Mouse (Mus musculus): ENCODE data around the gene Spats1.
"Not testable (repeated sequence)": the region's sequence is repeated elsewhere in the genome, so short reads cannot be mapped to it uniquely, and the experiment has no call there.

Gene Spats1

DNA sequence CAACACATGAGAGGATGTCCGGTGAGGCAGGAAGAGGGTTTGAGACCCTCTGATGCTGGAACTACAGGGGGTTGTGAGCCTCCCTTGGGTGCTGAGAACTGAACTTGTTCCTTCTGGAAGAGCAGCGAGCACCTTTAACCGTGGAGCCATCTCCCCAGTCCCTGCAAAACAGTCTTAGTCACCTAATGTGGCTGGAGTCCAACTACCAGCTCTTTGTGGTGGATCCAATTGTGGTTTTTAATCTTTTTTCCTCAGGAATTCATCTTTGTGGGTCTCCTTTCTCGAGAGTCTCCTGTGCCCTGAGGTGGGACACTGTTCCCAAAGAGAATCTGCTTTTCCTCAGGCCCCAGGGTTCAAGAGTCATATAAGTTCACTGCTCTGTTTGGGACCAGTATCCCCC is 29.3 kb downstream of the Spats1 start:
- DNase-seq (ENCODE audit: low spot score) = no peak

DNA sequence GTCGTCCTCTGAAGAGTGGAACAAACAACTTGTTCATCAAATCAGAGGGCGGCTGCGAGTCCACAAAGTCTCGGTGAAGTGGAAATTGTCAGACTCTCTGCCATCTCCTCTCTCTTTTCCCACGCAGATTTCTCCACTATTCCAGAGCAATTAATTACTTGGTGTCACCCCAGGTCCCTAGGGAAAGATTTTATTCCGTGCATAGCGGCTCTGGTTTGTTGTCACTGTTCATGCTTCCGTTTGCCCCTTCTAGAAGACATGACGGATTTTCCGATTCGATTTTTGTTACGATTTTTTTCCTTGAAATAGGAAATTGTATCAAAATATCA is 41.0 kb downstream of the Spats1 start:
- DNase-seq (ENCODE audit: low spot score) = no peak

DNA sequence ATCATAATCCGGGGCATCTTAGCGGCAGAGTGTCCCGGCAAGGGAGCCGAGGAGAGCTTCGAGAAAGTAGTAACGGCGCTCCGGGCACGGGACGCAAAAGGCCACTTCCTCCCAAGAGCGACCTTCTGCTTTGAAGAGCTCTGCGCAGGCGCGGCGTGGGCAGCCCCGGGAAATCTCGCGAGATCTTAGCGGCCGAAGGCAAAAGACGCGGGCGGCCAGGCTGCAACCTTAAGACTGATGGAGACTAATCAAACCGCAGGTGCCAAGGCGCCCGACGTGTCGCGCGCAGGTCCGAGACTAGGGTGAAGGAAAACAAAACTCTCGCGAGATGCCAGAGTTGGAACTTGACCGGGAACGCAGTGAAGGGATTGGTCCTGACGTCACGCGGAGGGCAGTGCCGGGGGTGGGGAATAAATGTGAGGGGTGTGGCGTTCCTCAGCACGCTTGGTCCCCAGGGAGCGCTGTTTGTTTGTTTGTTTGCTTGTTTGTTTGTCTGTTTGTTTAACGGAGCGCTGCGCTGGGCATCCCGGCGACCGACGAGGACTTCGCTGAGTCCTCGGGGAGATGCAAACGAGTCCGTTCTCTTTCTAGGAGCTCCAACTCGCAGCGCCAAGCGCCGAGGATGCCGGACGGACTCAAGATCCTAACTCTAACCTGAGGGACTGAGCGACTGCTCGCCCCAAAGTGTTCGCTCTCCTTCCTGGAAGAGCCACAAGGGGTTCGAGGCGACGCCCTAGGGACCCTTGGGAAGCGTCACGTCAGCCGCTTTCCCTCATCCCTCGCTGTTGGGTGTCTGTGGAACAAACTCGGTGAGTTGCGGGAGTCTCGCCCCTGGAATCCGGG is 41.6 kb downstream of the Spats1 start, which contains the start of gene Cdc5l:
TSS of gene Cdc5l (minus strand) at position 319 of the 843 bp plus-strand sequence.
- DNase-seq (ENCODE audit: low spot score) = peak; percentile 94

DNA sequence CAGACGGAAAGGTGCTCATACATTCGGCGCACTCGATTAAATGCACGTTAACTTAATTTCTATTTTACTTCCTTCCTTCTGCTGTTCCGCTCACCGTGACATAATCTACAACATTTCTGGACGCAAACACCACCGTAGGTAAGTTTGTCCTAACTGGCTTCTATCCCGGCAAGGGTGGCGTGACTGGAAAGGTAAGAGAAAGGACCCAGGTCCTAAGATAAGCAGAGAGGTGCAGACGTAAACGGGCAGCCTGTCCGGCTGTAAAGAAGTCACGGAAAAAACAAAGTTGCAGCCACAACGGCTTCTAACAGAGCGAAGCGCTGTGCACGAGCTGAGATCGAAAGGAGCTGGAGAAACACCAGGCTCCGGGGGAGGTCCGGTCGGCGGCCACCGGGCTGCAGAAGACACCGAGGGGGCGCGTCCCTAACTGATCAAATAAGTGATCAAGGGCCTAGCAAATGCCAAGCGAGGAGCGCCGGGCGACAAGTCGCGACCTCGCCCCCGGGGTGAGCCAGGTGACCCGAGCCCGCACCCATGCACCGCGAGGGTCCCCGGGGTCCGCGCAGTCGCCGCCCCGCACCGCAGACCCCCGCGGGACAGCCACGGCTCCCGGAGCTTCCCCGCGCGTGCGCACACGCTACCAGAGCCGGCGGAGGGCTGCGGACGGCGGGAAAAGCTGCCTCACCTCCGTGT is 42.4 kb downstream of the Spats1 start:
- DNase-seq (ENCODE audit: low spot score) = peak; percentile 6

DNA sequence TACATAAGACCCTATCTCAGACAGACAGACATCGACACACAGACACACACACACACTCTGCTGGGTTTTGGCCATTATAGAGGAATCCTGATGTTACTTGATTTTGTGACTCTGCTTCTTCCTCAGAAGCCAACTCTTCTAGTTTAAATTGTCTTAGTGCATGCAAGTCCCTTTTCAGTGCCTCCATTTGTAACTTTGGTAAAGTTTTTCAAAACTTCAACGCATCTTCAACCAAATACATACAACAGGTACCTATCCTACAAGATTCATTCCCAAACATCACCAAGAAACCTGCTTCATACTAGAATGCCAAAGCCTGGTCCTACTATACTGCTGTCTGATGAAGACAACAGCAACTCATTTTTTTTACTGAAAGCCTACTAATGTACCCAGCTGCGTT is 43.2 kb downstream of the Spats1 start:
- no peak for DNase-seq (ENCODE audit: low spot score)

DNA sequence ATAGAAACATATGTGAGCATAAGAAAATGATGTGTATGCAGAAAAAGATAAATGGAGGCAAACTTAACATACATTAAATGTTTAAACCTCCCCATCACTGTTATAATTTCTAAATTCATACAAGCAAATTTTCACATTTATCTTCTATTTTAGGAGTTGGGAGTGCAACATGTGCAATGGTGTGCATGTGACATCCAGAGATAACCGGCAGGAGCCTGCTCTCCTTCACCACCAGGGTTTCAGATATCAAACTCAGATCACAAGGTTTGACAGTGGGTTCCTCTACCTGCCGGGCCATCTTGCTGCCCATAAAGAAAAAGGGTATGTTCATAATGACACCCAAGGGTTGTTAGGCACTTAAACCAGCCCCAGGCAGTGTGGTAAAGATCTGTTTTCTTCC is 57.8 kb downstream of the Spats1 start:
- DNase-seq (ENCODE audit: low spot score) = no peak

DNA sequence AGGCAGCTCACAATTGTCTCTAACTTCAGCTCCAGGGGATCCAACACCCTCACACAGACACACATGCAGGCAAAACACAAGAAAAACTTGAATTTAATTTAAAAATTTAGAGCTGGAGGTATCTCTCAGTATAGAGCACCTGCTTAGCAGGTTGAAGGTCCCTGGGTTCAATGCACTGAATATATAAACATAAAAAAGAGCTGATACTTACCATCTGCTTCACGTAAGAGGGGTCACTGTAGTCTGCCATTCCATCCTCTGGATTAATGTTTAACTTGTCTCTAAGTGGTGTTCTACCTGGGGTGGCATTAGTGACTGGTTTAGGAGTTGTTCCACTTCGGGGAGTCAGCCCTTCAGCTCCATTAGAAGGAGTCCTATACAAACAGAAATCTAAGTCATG is 63.6 kb downstream of the Spats1 start:
- DNase-seq (ENCODE audit: low spot score) = not testable (repeated sequence)

DNA sequence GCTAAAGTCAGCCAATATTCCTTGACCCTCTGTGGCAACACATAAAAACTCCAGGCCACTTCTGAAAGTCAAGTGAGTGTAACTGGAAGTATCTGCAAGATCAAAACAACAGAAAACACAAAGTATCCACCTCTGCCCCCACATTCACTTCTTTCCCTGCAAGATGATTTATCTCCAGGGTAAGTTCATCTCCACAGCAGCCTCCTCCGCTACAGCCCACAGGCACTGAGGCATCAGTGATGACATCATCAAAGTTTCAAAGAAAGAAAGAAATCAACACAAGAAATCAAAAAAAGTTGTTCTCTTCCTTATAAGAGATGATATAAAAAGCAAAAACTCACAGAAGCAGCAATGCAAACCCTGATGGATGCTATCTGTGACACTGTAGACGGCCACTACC is 66.5 kb downstream of the Spats1 start:
- no peak for DNase-seq (ENCODE audit: low spot score)

DNA sequence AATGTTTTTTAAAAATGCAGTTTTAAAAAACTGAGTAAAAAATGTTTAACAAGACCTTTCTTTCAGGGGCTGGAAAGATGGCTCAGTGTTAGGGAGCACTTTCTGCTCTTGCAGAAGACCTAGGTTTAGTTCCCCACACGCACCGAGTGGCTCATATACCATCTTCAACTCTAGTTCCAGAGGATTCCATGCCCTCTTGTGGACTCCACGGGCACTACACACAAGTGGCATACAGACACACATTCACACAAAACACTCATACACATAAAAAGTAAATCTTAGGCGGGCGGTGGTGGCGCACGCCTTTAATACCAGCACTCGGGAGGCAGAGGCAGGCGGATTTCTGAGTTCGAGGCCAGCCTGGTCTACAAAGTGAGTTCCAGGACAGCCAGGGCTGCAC is 68.9 kb downstream of the Spats1 start:
- DNase-seq (ENCODE audit: low spot score) = no peak

DNA sequence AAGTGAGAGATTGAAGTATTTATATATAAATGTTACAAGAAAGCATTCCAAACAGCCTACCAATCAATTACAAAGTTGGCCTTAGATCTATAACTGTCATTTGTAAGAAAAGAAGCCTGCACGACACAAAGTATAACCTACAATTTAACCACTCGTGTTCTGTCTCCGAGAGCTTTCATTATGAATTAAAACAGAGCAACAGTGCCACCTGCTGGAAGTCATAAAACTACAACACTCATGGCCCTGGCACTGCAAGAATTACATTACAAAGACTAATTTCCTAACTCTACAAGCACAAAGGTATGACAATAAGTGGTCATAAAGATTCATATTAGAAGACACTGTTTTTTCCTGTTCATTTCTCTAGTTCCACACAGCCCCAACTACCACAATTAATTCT is 72.0 kb downstream of the Spats1 start:
- no peak for DNase-seq (ENCODE audit: low spot score)

DNA sequence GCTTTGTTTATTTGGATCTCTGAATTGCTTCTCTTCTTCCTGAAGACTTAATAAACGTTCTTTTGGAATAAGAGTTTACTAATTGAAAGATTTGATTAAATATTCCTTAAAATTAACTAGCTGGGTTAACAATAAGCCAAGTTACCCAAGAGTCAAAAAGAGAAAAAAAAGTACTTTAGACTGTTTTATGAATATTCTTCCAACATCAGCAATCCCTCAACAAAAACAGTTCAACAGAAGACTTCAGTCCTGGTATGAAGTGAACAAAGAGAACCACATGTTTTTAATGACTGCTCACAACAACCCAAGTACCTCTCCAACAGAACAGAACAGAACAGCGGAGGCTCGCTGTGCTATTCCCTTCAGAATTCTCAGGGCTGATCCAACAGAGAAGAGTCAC is 72.6 kb downstream of the Spats1 start:
- no peak for DNase-seq (ENCODE audit: low spot score)

DNA sequence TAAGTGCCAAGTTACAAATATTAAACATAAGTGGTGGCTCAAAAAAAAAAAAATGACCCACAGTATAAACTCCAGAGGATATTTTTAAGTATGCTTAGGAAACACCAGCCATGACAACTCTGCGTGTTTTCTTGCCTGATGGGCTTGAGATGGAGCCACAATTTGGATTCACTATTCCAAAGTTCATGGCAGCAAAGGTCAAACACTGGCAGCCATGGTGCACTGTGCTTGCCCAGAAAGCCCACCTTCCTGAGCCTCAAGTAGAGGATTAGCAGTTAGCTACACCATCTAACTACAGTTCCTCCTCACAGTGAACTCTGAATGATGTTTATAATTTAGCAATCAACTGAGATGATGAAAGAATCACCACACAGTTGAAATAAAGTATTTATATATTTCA is 73.1 kb downstream of the Spats1 start:
- DNase-seq (ENCODE audit: low spot score) = no peak

DNA sequence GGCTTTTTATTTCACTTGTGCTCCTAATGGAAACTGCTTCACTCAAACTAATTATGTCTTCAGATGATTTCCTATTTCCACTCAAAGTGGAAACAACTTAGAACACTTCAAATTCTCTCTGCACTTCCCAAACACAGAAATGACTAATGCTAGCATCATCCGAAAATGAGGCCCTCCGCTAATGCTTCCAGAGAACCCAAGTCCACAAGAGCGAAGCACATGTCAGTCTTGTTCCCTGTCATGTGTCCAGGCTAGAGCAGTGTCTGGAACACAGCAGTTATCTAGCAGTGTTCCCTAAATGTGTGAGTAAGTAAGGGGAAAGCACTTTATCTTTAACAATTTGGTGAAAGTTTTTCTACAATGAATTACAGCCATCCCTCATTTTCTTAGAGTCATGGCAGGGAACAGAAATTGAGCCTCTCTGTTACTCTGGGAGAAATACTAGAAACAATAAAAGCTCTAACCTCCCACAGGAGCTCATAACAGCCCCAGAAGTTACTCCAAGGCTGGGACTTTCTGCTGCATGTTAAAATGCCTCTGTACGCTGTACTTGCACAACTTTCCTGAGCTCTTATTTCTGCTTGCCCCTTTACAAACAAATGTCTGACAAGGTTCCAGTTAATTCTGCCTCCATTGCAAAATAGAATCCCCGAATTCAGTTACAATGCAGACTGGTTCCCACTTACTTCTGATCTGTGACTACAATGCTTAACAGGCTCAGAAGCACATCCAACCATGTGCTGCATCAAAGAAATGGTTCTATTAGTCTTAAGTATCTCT is 73.9 kb downstream of the Spats1 start:
- DNase-seq (ENCODE audit: low spot score) = no peak

DNA sequence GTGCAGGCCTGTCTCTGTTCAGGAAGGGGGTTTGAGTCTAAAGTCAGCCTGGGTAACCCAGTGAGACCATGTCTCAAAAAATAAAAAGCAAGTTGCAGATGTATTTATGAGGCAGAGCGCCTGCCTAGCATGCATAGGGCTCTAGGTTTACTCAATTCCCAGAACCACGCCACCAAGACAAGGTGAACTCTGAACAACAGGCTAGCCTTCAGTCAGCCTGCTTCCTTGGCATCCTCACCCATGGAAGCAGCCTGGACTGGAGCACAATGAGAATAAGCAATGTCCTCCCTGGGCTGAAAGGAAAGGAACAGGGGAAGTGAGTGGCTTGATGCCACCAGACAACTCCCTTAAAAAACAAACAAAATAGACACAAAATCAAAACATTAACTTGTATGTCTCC is 77.2 kb downstream of the Spats1 start:
- no peak for DNase-seq (ENCODE audit: low spot score)

DNA sequence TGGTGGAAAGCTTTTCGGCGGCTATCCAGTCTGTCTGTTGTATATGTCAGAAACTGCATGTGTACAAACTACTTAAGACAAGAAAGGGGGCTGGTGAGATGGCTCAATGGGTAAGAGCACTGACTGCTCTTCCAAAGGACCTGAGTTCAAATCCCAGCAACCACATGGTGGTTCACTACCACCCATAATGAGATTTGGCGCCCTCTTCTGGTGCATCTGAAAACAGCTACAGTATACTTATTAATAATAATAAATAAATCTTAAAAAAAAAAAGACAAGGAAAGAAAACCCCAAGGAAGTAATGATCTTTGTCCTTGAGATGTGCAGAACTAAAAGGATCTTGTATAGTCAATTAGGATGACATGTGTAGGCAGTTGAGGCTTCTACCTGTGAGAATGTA is 77.7 kb downstream of the Spats1 start:
- no peak for DNase-seq (ENCODE audit: low spot score)

DNA sequence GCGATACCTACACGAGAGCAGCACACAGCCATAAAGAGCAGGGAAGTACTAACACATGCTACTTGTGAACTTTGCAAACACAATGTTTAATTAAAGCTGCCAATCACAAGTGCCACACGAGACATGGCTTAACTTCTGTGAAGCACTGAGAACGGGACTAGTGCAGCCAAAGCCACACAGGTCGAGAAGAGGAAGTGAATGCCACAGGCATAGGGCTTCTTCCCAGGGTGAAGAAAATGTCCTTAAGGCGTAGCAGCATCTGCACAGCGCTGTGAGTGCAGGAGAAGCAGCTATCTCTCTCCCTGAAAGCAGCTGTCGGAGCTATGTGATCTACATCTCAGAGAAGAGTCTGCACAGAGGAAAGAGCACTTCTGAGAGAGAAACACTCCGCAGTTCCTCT is 80.6 kb downstream of the Spats1 start:
- no peak for DNase-seq (ENCODE audit: low spot score)

DNA sequence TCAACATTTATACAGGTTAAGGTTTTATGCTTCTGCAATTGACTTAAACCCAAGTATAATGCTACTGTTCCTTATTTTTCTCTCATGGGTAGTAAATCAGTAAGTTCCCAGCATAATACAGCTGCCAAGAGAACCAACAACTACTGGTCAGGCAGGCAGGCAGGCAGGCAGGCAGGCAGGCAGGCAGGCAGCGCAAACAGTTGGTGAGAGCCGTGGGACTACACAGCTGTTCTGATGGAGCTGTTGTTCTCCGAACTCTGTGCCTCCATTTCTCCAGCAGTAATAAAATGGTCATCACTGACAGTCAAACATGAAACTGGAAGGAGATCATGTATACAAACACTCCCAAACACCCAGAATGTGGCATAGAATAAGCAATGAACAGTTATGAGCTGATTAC is 81.5 kb downstream of the Spats1 start:
- no peak for DNase-seq (ENCODE audit: low spot score)

Data from spleen, adult 12 weeks (tissue).